Mouse (Mus musculus) megakaryocyte, embryonic 14.5 days (primary cell): Measurements from ENCODE around the gene Fubp1.

Experiments
- FLI1 ChIP-seq: IDR thresholded peaks from 2 replicates; pipeline ENCODE4 v1.6.1; 2012; ENCODE audit warnings: low read length, inconsistent platforms, mixed read lengths
- GATA1 ChIP-seq: IDR thresholded peaks from 3 replicates; pipeline ENCODE4 v1.6.1; 2012; ENCODE audit warnings: mixed read lengths, low read length, inconsistent platforms, borderline replicate concordance

GRCm38 (mm10) chr3:152207156-152207555 is 3.1 kb upstream of the Fubp1 start:
- TF ChIP-seq GATA1: no peak
- no peak for TF ChIP-seq FLI1
